In the genomic region with DNA sequence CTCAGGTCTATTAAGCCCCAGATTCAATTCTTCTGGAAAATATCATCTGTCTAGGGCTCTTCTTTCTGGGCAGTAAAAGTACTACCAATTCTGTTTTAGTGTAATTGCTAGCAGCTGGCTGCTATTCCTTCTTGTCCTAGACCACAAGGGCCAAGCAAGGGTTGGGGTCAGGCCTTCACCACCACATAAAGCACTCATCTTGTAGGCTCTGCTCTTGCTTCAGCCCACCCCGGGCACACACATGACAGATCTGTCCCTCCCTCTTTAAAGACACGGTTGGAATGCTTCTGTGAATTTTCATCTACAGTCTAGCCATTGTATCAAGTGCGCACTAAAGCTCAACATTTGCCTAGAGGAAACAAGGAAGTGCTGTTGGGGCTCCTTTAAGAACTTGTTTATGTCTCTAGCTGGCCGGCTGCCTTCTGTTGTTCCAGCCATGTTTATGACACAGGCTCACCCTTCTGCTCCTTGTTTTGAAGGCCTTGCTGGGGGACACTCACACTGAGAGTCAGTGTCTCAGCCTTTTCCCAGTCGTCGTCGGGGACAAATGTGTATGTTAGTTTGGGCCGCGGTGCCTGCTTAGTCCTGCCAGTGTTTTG, we compare ENCODE assay signal across 11 mouse cellular contexts.
A peak's percentile ranks its signal among the peaks of the same experiment; 100 is the strongest.
DNase-seq lines count a peak whose midpoint lies in the region; ATAC-seq and TF ChIP-seq lines count a peak whose summit lies in the region.
"Had no signal": no experiment of that assay in that cellular context is flagged by ENCODE, and none has a peak within 500 bp of the region (broad histone marks: within the 10 kb centered on the region; RNA-seq: fewer than 3 reads in every experiment).

No protein-coding gene starts in this region.

- H3K36me3 ChIP-seq in limb, embryonic 13.5 days = no peaks in the 10 kb centered on the region
- no peaks in the 10 kb centered on the region for H3K36me3 ChIP-seq in stomach, embryonic 14.5 days (ENCODE audit: control insufficient read depth, insufficient read depth, low read length)
- H3K36me3 ChIP-seq: hindbrain, embryonic 10.5 days had no signal

- no peaks in the 10 kb centered on the region for H3K27me3 ChIP-seq in limb, embryonic 13.5 days
- H3K27me3 ChIP-seq in stomach, embryonic 14.5 days (ENCODE audit: control insufficient read depth, insufficient read depth, low read length) = no peaks in the 10 kb centered on the region

- H3K4me3 ChIP-seq in lung, adult 2 months (replicated peaks; ENCODE audit: extremely low read depth, low read depth, low read length) = no peak overlapping the region
- H3K4me3 ChIP-seq in limb, embryonic 13.5 days = no peak overlapping the region
- H3K4me3 ChIP-seq in stomach, embryonic 14.5 days (ENCODE audit: low read depth, low read length) = no peak overlapping the region
- H3K4me3 ChIP-seq: hindbrain, embryonic 10.5 days had no signal

- ATAC-seq in limb, embryonic 13.5 days (ENCODE audit: low FRiP score, low read depth) = no peak; the same call in 1 of the 2 replicates
- 0 out of 2 replicates have a peak, but pooled peaks have one; percentile 49 for ATAC-seq in stomach, embryonic 14.5 days (ENCODE audit: insufficient number of reproducible peaks, insufficient read depth, low FRiP score, low read depth)

- no peak for TF ChIP-seq CTCF in lung, adult 2 months (IDR thresholded peaks at IDR 0.05; ENCODE audit: insufficient read depth, low read length)

- H3K27ac ChIP-seq in limb, embryonic 13.5 days = peak overlapping the region; percentile 52; the same call in 1 of the 2 replicates
- H3K27ac ChIP-seq in stomach, embryonic 14.5 days (ENCODE audit: low read length) = no peak overlapping the region
- H3K27ac ChIP-seq: hindbrain, embryonic 10.5 days had no signal

- 34% methylated on average over 9 of the region's 9 CpGs for WGBS in lung, adult 2 months
- WGBS in limb, embryonic 13.5 days = 31% methylated on average over 9 of the region's 9 CpGs
- 54% methylated on average over 9 of the region's 9 CpGs for WGBS in stomach, embryonic 14.5 days

- no peak for TF ChIP-seq POLR2A in lung, adult 2 months (IDR thresholded peaks at IDR 0.05; ENCODE audit: borderline replicate concordance, extremely low read depth, low read depth, low read length)

- H3K9ac ChIP-seq in limb, embryonic 13.5 days = no peak overlapping the region
- no peak overlapping the region for H3K9ac ChIP-seq in stomach, embryonic 14.5 days (replicated peaks; ENCODE audit: low read depth, low read length)

- no peak overlapping the region for H3K4me2 ChIP-seq in limb, embryonic 13.5 days (replicated peaks)
- no peak overlapping the region for H3K4me2 ChIP-seq in stomach, embryonic 14.5 days (replicated peaks; ENCODE audit: low read depth, low read length)

- H3K9me3 ChIP-seq in limb, embryonic 13.5 days = no peaks in the 10 kb centered on the region
- H3K9me3 ChIP-seq in stomach, embryonic 14.5 days (ENCODE audit: control insufficient read depth, low read depth, low read length) = no peaks in the 10 kb centered on the region
- H3K9me3 ChIP-seq: hindbrain, embryonic 10.5 days had no signal

- peak; percentile 6 for DNase-seq in adrenal gland, postnatal 14 days
- DNase-seq in adrenal gland, postnatal 25 days = no peak
- DNase-seq in lung, adult 18-20 months = peak; percentile 11 to 26
- no peak for DNase-seq in lung, adult 2 months
- DNase-seq in cerebellum, adult 8-10 months = no peak
- no peak for DNase-seq in cerebellum, adult 11-12 months
- DNase-seq: cerebellum, postnatal 36 days; retina, postnatal 1 day had no signal

- H3K4me1 ChIP-seq in lung, adult 2 months (ENCODE audit: control insufficient read depth, insufficient read depth, low read length) = peaks cover 5% of the 10 kb centered on the region; the same call in 1 of the 2 replicates
- peaks cover 15% of the 10 kb centered on the region for H3K4me1 ChIP-seq in limb, embryonic 13.5 days
- no peaks in the 10 kb centered on the region for H3K4me1 ChIP-seq in stomach, embryonic 14.5 days (ENCODE audit: control insufficient read depth, insufficient read depth, low read length)

Comparison
In these comparisons a context has a peak if more than half of its experiments do, and no peak if none do; other contexts are left out.
1. DNase-seq: peak in adrenal gland, postnatal 14 days (single experiment) and lung, adult 18-20 months (2 of 2); none in adrenal gland, postnatal 25 days (single experiment), lung, adult 2 months (single experiment), cerebellum, adult 8-10 months (single experiment) and cerebellum, adult 11-12 months (single experiment).